Mouse (Mus musculus) kidney, embryonic 15.5 days (tissue): ENCODE results near the gene Hydin. TPM values are rescaled to one million over a fixed set of nuclear protein-coding genes. Genes with fewer than 3 reads are reported as not detected.
A peak's percentile ranks its signal among the peaks of the same experiment; 100 is the strongest.

Experiments used
- ATAC-seq: fragments of 200-750 bp; cut with Nextera tagmentation; replicated peaks from 2 replicates; pipeline ENCODE4 v1.8.0; 2017; ENCODE audit warnings: moderate TSS enrichment; ENCODE audit not compliant: low FRiP score
- H3K27ac ChIP-seq: fragments of 300-500 bp; sonication (generic); 2 replicates; pipeline ENCODE4 v1.5.1; 2015; ENCODE audit warnings: mild to moderate bottlenecking, inconsistent platforms
- H3K27me3 ChIP-seq: fragments of 300-500 bp; sonication (generic); 2 replicates; pipeline ENCODE4 v1.6.1; 2015; ENCODE audit warnings: inconsistent platforms
- H3K36me3 ChIP-seq: fragments of 300-500 bp; sonication (generic); 2 replicates; pipeline ENCODE4 v1.6.1; 2015; ENCODE audit warnings: inconsistent platforms
- H3K4me1 ChIP-seq: fragments of 300-500 bp; sonication (generic); 2 replicates; pipeline ENCODE4 v1.6.1; 2015; ENCODE audit warnings: inconsistent platforms
- H3K4me2 ChIP-seq: fragments of 300-500 bp; sonication (generic); 2 replicates; pipeline ENCODE4 v1.6.1; 2015; ENCODE audit warnings: moderate library complexity, mild to moderate bottlenecking, inconsistent platforms
- H3K4me3 ChIP-seq: fragments of 300-500 bp; sonication (generic); replicated peaks from 2 replicates; pipeline ENCODE4 v1.5.1; 2015; ENCODE audit warnings: mild to moderate bottlenecking, inconsistent platforms
- H3K9ac ChIP-seq: fragments of 300-500 bp; sonication (generic); 2 replicates; pipeline ENCODE4 v1.6.1; 2015; ENCODE audit warnings: mild to moderate bottlenecking, inconsistent platforms
- H3K9me3 ChIP-seq: fragments of 300-500 bp; sonication (generic); replicated peaks from 2 replicates; pipeline ENCODE4 v1.6.1; 2016; ENCODE audit warnings: inconsistent platforms
- WGBS: fragments of 180-500 bp; shearing (Covaris S2); methylation state at CpG from one replicate; pipeline ENCODE4 v1.1.7; 2015; ENCODE audit warnings: mixed read lengths; 5-methylcytosine and 5-hydroxymethylcytosine counted together
- polyA plus RNA-seq: library from polyadenylated mRNA; unstranded; fragments of >200 nt; fragmentation: Nextera tagmentation; extraction: Ambion mirVana; gene quantifications from 2 replicates; pipeline ENCODE4 v1.2.1, GENCODE M21; 2015

The Hydin gene
- polyA plus RNA-seq, 1 experiment from 2014 or later = 0.05 TPM

GRCm38 (mm10) chr8:110626431-110626830, 359.7 kb downstream of the Hydin start:
- Histone ChIP-seq H3K27ac (no peak overlapping the region), H3K4me2 (no peak overlapping the region), H3K27me3 (no peaks in the 10 kb centered on the region), H3K9me3 (no peaks in the 10 kb centered on the region), H3K4me3 (no peak overlapping the region), H3K9ac (no peak overlapping the region), H3K36me3 (no peaks in the 10 kb centered on the region), H3K4me1 (peaks cover 14% of the 10 kb centered on the region; the same call in 1 of the 2 replicates)
- 84% methylated on average over 4 of the region's 4 CpGs for WGBS
- ATAC-seq = no peak

GRCm38 (mm10) chr8:110629245-110630063, 362.7 kb downstream of the Hydin start:
- peak; percentile 38; the same call in 1 of the 2 replicates for ATAC-seq
- Histone ChIP-seq H3K27me3 (no peaks in the 10 kb centered on the region), H3K4me3 (no peak overlapping the region), H3K9ac (no peak overlapping the region), H3K27ac (no peak overlapping the region), H3K4me1 (peaks cover 14% of the 10 kb centered on the region; the same call in 1 of the 2 replicates), H3K9me3 (no peaks in the 10 kb centered on the region), H3K4me2 (no peak overlapping the region), H3K36me3 (peaks cover 26% of the 10 kb centered on the region)
- WGBS = 58% methylated on average over 9 of the region's 9 CpGs

GRCm38 (mm10) chr8:110630079-110630478, 363.3 kb downstream of the Hydin start:
- WGBS = 88% methylated on average over 3 of the region's 3 CpGs
- no peak; the same call in 1 of the 2 replicates for ATAC-seq
- H3K27ac ChIP-seq = no peak overlapping the region

GRCm38 (mm10) chr8:110630571-110631071, 363.8 kb downstream of the Hydin start:
- H3K9ac ChIP-seq = no peak overlapping the region
- 75% methylated on average over 8 of the region's 8 CpGs for WGBS
- no peaks in the 10 kb centered on the region for H3K9me3 ChIP-seq
- H3K36me3 ChIP-seq = peaks cover 38% of the 10 kb centered on the region
- peaks cover 14% of the 10 kb centered on the region; the same call in 1 of the 2 replicates for H3K4me1 ChIP-seq
- 0 out of 2 replicates have a peak, but pooled peaks have one; percentile 37 for ATAC-seq
- no peak overlapping the region for H3K4me2 ChIP-seq
- H3K27me3 ChIP-seq = no peaks in the 10 kb centered on the region
- H3K4me3 ChIP-seq = no peak overlapping the region
- H3K27ac ChIP-seq = peak overlapping the region; percentile 41

More at GRCm38 (mm10) chr8:110630079-110630478, 363.3 kb downstream of the Hydin start:
- H3K36me3 ChIP-seq = peaks cover 32% of the 10 kb centered on the region
- no peak overlapping the region for H3K4me3 ChIP-seq
- H3K4me2 ChIP-seq = no peak overlapping the region
- peaks cover 14% of the 10 kb centered on the region; the same call in 1 of the 2 replicates for H3K4me1 ChIP-seq
- no peaks in the 10 kb centered on the region for H3K27me3 ChIP-seq
- H3K9me3 ChIP-seq = no peaks in the 10 kb centered on the region
- no peak overlapping the region for H3K9ac ChIP-seq

GRCm38 (mm10) chr8:110631201-110631600, 364.4 kb downstream of the Hydin start:
- ATAC-seq = no peak
- Histone ChIP-seq H3K4me3 (no peak overlapping the region), H3K27me3 (no peaks in the 10 kb centered on the region), H3K9ac (no peak overlapping the region), H3K36me3 (peaks cover 44% of the 10 kb centered on the region), H3K27ac (peak overlapping the region; percentile 41; the same call in 1 of the 2 replicates), H3K4me2 (no peak overlapping the region), H3K4me1 (peaks cover 14% of the 10 kb centered on the region; the same call in 1 of the 2 replicates), H3K9me3 (no peaks in the 10 kb centered on the region)
- WGBS = 92% methylated on average over 7 of the region's 7 CpGs

- Histone ChIP-seq H3K4me1 (peaks cover 14% of the 10 kb centered on the region; the same call in 1 of the 2 replicates), H3K4me2 (no peak overlapping the region), H3K9me3 (no peaks in the 10 kb centered on the region), H3K9ac (no peak overlapping the region), H3K27me3 (no peaks in the 10 kb centered on the region), H3K36me3 (peaks cover 70% of the 10 kb centered on the region), H3K4me3 (no peak overlapping the region), H3K27ac (no peak overlapping the region)
- WGBS = 93% methylated on average over 3 of the region's 3 CpGs
- ATAC-seq = no peak
Observed at GRCm38 (mm10) chr8:110633814-110634213, 367.0 kb downstream of the Hydin start.

- Histone ChIP-seq H3K4me3 (no peak overlapping the region), H3K4me1 (no peaks in the 10 kb centered on the region), H3K27ac (no peak overlapping the region), H3K9ac (no peak overlapping the region), H3K27me3 (no peaks in the 10 kb centered on the region), H3K36me3 (peaks cover 71% of the 10 kb centered on the region), H3K9me3 (no peaks in the 10 kb centered on the region), H3K4me2 (no peak overlapping the region)
- no peak for ATAC-seq
- WGBS = 94% methylated on average over 6 of the region's 6 CpGs
Observed at GRCm38 (mm10) chr8:110636182-110636581, 369.4 kb downstream of the Hydin start.

- Histone ChIP-seq H3K4me2 (no peak overlapping the region), H3K4me3 (no peak overlapping the region), H3K9ac (no peak overlapping the region), H3K36me3 (peaks cover 43% of the 10 kb centered on the region), H3K27ac (no peak overlapping the region), H3K9me3 (no peaks in the 10 kb centered on the region), H3K27me3 (no peaks in the 10 kb centered on the region), H3K4me1 (no peaks in the 10 kb centered on the region)
- no peak for ATAC-seq
- WGBS = 89% methylated on average over 5 of the region's 5 CpGs
Observed at GRCm38 (mm10) chr8:110642331-110642730, 375.6 kb downstream of the Hydin start.

- Histone ChIP-seq H3K9me3 (no peaks in the 10 kb centered on the region), H3K9ac (no peak overlapping the region), H3K27ac (no peak overlapping the region), H3K4me3 (no peak overlapping the region), H3K36me3 (peaks cover 34% of the 10 kb centered on the region), H3K4me1 (no peaks in the 10 kb centered on the region), H3K27me3 (no peaks in the 10 kb centered on the region), H3K4me2 (no peak overlapping the region)
- 68% methylated on average over 4 of the region's 4 CpGs for WGBS
- ATAC-seq = no peak
Observed at GRCm38 (mm10) chr8:110643177-110643576, 376.4 kb downstream of the Hydin start.

GRCm38 (mm10) chr8:110644422-110644821, 377.6 kb downstream of the Hydin start:
- Histone ChIP-seq H3K9me3 (no peaks in the 10 kb centered on the region), H3K27ac (no peak overlapping the region), H3K27me3 (no peaks in the 10 kb centered on the region), H3K36me3 (peaks cover 33% of the 10 kb centered on the region), H3K4me2 (no peak overlapping the region), H3K4me1 (no peaks in the 10 kb centered on the region), H3K4me3 (no peak overlapping the region), H3K9ac (no peak overlapping the region)
- no peak for ATAC-seq
- WGBS = 83% methylated on average over 4 of the region's 4 CpGs

GRCm38 (mm10) chr8:110644901-110645300, 378.1 kb downstream of the Hydin start:
- no peak overlapping the region for H3K4me3 ChIP-seq
- ATAC-seq = no peak
- H3K9me3 ChIP-seq = no peaks in the 10 kb centered on the region
- no peak overlapping the region for H3K27ac ChIP-seq
- no peaks in the 10 kb centered on the region for H3K27me3 ChIP-seq
- H3K4me1 ChIP-seq = no peaks in the 10 kb centered on the region
- H3K9ac ChIP-seq = no peak overlapping the region
- H3K36me3 ChIP-seq = peaks cover 38% of the 10 kb centered on the region
- H3K4me2 ChIP-seq = no peak overlapping the region
- WGBS = 85% methylated on average over 2 of the region's 2 CpGs

- H3K27ac ChIP-seq = no peak overlapping the region
- H3K9ac ChIP-seq = no peak overlapping the region
- no peaks in the 10 kb centered on the region for H3K27me3 ChIP-seq
- H3K36me3 ChIP-seq = peaks cover 41% of the 10 kb centered on the region
- 87% methylated on average over 3 of the region's 3 CpGs for WGBS
- ATAC-seq = no peak
- H3K4me2 ChIP-seq = no peak overlapping the region
- no peaks in the 10 kb centered on the region for H3K4me1 ChIP-seq
- H3K4me3 ChIP-seq = no peak overlapping the region
- no peaks in the 10 kb centered on the region for H3K9me3 ChIP-seq
Observed at GRCm38 (mm10) chr8:110645340-110645739, 378.6 kb downstream of the Hydin start.
